Mouse (Mus musculus): ENCODE data around the gene Epn2.
A peak's percentile ranks its signal among the peaks of the same experiment; 100 is the strongest.

- no peak for TF ChIP-seq CTCF (IDR thresholded peaks at IDR 0.05)
- 0 out of 2 replicates have a peak, but pooled peaks have one; percentile 9 for TF ChIP-seq EP300 (IDR thresholded peaks at IDR 0.05)
These were observed 22.0 kb upstream of the Epn2 start for GRCm38 (mm10) chr11:61601465-61601864.

Measured in lung, postnatal 0 days (tissue).